Mouse (Mus musculus): Measurements from ENCODE around the gene Kcnj6. TPM values are rescaled to one million over a fixed set of nuclear protein-coding genes. Genes with fewer than 3 reads are reported as not detected.

Kcnj6 gene
- polyA plus RNA-seq, 1 experiment from 2014 or later = not detected

DNA sequence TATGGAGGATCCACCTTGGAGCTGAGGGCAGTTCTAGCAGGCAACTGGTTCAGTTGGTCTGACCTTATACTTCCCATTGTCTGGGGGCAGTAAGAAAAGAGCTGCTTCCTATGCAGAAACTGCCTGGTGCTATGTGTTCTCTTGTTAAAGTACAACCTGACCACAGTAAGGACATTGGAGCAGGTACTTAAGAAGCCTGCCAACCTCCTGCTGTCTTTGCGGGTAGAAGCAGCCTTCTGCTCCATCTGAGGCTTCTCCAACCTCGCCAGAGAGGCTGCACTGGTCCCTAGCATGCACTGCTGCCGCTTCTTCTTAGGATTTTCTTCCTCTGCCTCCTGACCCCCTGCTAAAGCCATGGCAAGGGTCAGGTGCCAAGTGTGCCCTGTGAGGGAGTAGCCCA lies 113.6 kb downstream of the Kcnj6 start:
- no peak for ATAC-seq (ENCODE audit: low read depth)
- WGBS = 66% methylated on average over 3 of the region's 3 CpGs

DNA sequence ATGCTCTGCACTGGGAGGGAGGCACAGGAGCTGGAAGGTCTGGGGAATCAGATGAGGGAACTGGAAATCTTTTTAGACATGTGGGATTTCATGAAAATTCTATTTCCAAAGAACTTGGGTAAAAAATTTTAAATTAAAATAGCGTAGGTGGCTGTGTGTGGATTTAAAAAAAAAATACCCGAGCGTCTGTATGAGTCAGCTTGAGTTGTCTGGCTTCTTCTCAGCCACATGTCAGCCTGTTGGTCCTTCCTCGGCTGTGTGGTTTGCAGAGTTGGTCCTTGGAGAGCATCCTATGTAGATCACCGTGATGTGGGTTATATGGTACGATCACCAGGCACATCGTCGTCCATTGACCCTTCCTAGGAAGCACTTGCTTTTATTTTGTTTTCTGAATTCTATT lies 114.3 kb downstream of the Kcnj6 start:
- H3K36me3 ChIP-seq (ENCODE audit: control insufficient read depth, insufficient read depth, low read length) = no peaks in the 10 kb centered on the region
- no peaks in the 10 kb centered on the region for H3K4me1 ChIP-seq (ENCODE audit: control insufficient read depth, insufficient read depth, low read length)
- ATAC-seq (ENCODE audit: low read depth) (no peak), DNase-seq (ENCODE audit: low spot score) (no peak)
- no peak overlapping the region for H3K4me2 ChIP-seq (ENCODE audit: low read depth, low read length)
- H3K27ac ChIP-seq (replicated peaks; ENCODE audit: low read depth, low read length) = no peak overlapping the region
- H3K9ac ChIP-seq (ENCODE audit: low read depth, low read length) = no peak overlapping the region
- no peak overlapping the region for H3K4me3 ChIP-seq (ENCODE audit: low read depth, low read length)
- H3K9me3 ChIP-seq (ENCODE audit: control insufficient read depth, low read length) = no peaks in the 10 kb centered on the region
- 75% methylated on average over 8 of the region's 8 CpGs for WGBS
- H3K27me3 ChIP-seq (replicated peaks; ENCODE audit: control insufficient read depth, insufficient read depth, low read length) = no peaks in the 10 kb centered on the region

More for the DNA sequence above, 113.6 kb downstream of the Kcnj6 start:
- Histone ChIP-seq H3K4me3 (ENCODE audit: low read depth, low read length) (no peak overlapping the region), H3K36me3 (ENCODE audit: control insufficient read depth, insufficient read depth, low read length) (no peaks in the 10 kb centered on the region), H3K4me2 (ENCODE audit: low read depth, low read length) (no peak overlapping the region), H3K9me3 (ENCODE audit: control insufficient read depth, low read length) (no peaks in the 10 kb centered on the region), H3K9ac (ENCODE audit: low read depth, low read length) (no peak overlapping the region), H3K27me3 (replicated peaks; ENCODE audit: control insufficient read depth, insufficient read depth, low read length) (no peaks in the 10 kb centered on the region), H3K4me1 (ENCODE audit: control insufficient read depth, insufficient read depth, low read length) (no peaks in the 10 kb centered on the region), H3K27ac (replicated peaks; ENCODE audit: low read depth, low read length) (no peak overlapping the region)
- DNase-seq (ENCODE audit: low spot score) = no peak

DNA sequence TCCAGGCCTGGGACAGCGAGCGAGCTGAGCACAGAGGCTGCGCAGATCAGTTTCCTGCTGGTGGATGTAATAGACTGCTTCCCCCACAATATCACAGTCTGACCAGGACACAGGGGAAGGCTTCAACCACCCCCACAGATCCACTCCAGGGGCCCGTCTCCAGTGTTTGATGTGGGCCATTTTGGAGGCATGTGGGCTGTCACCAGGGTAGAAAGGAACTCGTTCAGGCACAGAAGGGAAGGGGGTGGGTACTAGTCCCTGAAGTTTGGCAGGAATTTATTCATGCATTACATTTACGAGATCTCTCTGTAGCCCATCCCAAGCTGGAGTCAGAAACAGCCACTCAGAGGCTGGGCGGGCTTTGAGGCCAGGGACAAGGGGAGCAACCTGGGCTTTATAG lies 115.4 kb downstream of the Kcnj6 start:
- ATAC-seq (ENCODE audit: low read depth) (no peak), DNase-seq (ENCODE audit: low spot score) (no peak)
- no peak overlapping the region for H3K9ac ChIP-seq (ENCODE audit: low read depth, low read length)
- H3K27ac ChIP-seq (replicated peaks; ENCODE audit: low read depth, low read length) = no peak overlapping the region
- H3K4me2 ChIP-seq (ENCODE audit: low read depth, low read length) = no peak overlapping the region
- H3K36me3 ChIP-seq (ENCODE audit: control insufficient read depth, insufficient read depth, low read length) = no peaks in the 10 kb centered on the region
- no peak overlapping the region for H3K4me3 ChIP-seq (ENCODE audit: low read depth, low read length)
- H3K27me3 ChIP-seq (replicated peaks; ENCODE audit: control insufficient read depth, insufficient read depth, low read length) = no peaks in the 10 kb centered on the region
- no peaks in the 10 kb centered on the region for H3K9me3 ChIP-seq (ENCODE audit: control insufficient read depth, low read length)
- WGBS = 61% methylated on average over 7 of the region's 7 CpGs
- H3K4me1 ChIP-seq (ENCODE audit: control insufficient read depth, insufficient read depth, low read length) = no peaks in the 10 kb centered on the region

DNA sequence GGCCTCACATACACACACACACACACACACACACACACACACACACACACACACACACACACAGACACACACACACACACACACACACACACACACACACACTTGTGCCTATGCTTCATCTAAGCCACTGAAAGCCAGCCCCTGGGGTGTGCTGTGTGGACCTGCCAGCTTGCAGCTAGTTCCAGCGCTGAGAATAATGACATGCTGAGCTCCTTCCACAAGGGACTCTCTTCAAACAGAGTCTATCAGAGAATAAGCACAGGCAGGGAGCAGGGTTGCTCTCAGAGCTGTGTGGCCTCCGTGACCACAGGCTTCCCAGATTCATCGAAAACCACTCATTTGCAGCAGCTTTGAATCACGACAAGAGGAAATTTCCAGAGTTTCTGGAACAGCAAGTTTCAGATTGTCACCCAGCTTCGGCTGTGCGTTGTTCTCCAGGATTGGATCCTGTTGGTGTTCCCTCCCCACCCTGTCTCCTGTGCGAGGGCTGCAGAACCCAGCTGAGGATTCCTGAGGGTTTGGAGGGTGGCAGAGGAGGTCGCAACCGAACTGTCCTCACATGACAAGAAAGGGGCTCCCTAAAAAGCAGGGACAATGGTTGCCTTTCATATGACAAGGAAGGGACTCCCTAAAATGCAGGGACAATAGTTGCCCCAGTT lies 124.8 kb downstream of the Kcnj6 start:
- Histone ChIP-seq H3K4me1 (ENCODE audit: control insufficient read depth, insufficient read depth, low read length) (no peaks in the 10 kb centered on the region), H3K27me3 (replicated peaks; ENCODE audit: control insufficient read depth, insufficient read depth, low read length) (no peaks in the 10 kb centered on the region), H3K9ac (ENCODE audit: low read depth, low read length) (no peak overlapping the region), H3K4me2 (ENCODE audit: low read depth, low read length) (no peak overlapping the region), H3K4me3 (ENCODE audit: low read depth, low read length) (no peak overlapping the region), H3K36me3 (ENCODE audit: control insufficient read depth, insufficient read depth, low read length) (no peaks in the 10 kb centered on the region), H3K27ac (replicated peaks; ENCODE audit: low read depth, low read length) (no peak overlapping the region), H3K9me3 (ENCODE audit: control insufficient read depth, low read length) (no peaks in the 10 kb centered on the region)
- ATAC-seq (ENCODE audit: low read depth) (no peak), DNase-seq (ENCODE audit: low spot score) (no peak)
- 33% methylated on average over 9 of the region's 9 CpGs for WGBS

DNA sequence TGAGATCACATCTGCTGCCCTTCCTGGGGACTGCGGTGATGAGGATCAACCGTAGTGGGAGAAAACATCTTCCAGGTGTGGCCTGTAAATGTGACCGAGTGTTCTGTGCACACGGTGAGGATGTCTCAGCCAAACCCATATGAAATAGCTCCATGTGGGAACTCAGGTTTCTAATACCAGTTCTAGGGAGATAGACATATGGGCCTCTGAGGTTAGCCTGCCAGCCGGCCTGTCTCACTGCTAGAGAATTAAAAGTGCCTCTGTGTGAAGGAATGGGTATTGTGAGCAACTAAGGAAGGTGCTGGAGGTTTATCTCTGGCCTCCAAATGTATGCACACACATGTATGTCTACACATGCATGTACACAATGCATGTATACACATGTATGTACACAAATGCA lies 129.1 kb downstream of the Kcnj6 start:
- Histone ChIP-seq H3K4me3 (ENCODE audit: low read depth, low read length) (no peak overlapping the region), H3K9ac (ENCODE audit: low read depth, low read length) (no peak overlapping the region), H3K27me3 (replicated peaks; ENCODE audit: control insufficient read depth, insufficient read depth, low read length) (no peaks in the 10 kb centered on the region), H3K9me3 (ENCODE audit: control insufficient read depth, low read length) (no peaks in the 10 kb centered on the region), H3K27ac (replicated peaks; ENCODE audit: low read depth, low read length) (no peak overlapping the region), H3K36me3 (ENCODE audit: control insufficient read depth, insufficient read depth, low read length) (no peaks in the 10 kb centered on the region), H3K4me2 (ENCODE audit: low read depth, low read length) (no peak overlapping the region), H3K4me1 (ENCODE audit: control insufficient read depth, insufficient read depth, low read length) (no peaks in the 10 kb centered on the region)
- no peak for DNase-seq (ENCODE audit: low spot score)
- no peak for ATAC-seq (ENCODE audit: low read depth)
- 47% methylated on average over 5 of the region's 5 CpGs for WGBS

DNA sequence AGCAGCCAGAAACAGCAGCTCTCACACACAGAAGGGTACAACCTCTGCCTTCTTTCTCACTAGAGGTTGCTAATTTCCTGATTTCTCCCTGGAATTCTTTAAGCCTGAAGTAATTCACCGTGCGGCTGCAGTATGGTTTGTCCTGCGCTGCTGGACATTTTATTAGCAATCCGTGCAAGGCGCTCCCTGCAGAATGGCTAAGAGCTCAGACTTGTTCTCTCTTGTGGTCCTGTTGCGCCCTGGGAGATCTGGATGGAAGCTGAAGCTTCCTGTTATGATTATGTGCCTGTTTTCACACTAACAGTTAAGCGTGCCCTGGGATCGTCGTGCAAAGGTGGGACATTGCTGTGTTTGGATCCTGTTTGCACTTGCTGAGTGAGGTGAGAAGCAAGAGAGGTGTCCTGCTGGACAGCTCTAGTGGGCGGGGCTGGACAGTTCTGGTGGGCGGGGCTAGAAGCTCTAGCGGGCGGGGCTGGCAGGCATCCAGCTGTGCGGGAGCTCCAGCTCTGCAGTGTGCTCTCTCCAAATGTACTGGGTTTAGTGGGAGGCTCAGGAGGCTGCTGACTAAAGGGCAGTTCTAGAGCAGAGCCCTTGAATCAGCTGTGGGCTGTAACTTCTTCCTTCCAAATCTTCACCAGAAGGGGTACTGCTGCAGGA lies 131.1 kb downstream of the Kcnj6 start:
- no peaks in the 10 kb centered on the region for H3K9me3 ChIP-seq (ENCODE audit: control insufficient read depth, low read length)
- H3K4me3 ChIP-seq (ENCODE audit: low read depth, low read length) = no peak overlapping the region
- ATAC-seq (ENCODE audit: low read depth) (0 out of 2 replicates have a peak, but pooled peaks have one; percentile 22), DNase-seq (ENCODE audit: low spot score) (peak; percentile 49)
- H3K27me3 ChIP-seq (replicated peaks; ENCODE audit: control insufficient read depth, insufficient read depth, low read length) = no peaks in the 10 kb centered on the region
- no peak overlapping the region for H3K9ac ChIP-seq (ENCODE audit: low read depth, low read length)
- H3K4me2 ChIP-seq (ENCODE audit: low read depth, low read length) = no peak overlapping the region
- WGBS = 42% methylated on average over 13 of the region's 14 CpGs
- H3K27ac ChIP-seq (replicated peaks; ENCODE audit: low read depth, low read length) = no peak overlapping the region
- H3K4me1 ChIP-seq (ENCODE audit: control insufficient read depth, insufficient read depth, low read length) = no peaks in the 10 kb centered on the region
- H3K36me3 ChIP-seq (ENCODE audit: control insufficient read depth, insufficient read depth, low read length) = no peaks in the 10 kb centered on the region

DNA sequence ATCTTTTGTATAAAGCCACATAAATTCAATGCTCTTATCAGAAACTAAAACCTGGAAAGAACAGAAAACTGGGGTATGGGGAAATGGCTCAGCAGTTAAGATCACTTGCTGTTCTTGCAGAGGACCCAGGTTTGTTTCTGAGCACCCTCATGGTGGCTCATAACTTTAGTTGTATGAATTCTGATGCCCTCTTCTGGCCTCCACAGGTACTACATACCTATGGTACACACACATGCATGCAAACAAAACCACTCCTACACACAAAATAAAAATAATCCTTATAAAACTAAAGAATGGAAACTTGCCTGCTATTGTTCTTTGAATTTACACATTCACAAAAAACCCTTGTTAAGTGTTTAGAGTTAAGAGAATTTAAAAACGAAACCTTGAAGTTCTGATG lies 131.7 kb downstream of the Kcnj6 start:
- DNase-seq (ENCODE audit: low spot score) = no peak
- no peaks in the 10 kb centered on the region for H3K27me3 ChIP-seq (replicated peaks; ENCODE audit: control insufficient read depth, insufficient read depth, low read length)
- ATAC-seq (ENCODE audit: low read depth) = no peak
- no peaks in the 10 kb centered on the region for H3K4me1 ChIP-seq (ENCODE audit: control insufficient read depth, insufficient read depth, low read length)
- no peak overlapping the region for H3K4me3 ChIP-seq (ENCODE audit: low read depth, low read length)
- no peak overlapping the region for H3K4me2 ChIP-seq (ENCODE audit: low read depth, low read length)
- no peaks in the 10 kb centered on the region for H3K9me3 ChIP-seq (ENCODE audit: control insufficient read depth, low read length)
- H3K27ac ChIP-seq (replicated peaks; ENCODE audit: low read depth, low read length) = no peak overlapping the region
- H3K36me3 ChIP-seq (ENCODE audit: control insufficient read depth, insufficient read depth, low read length) = no peaks in the 10 kb centered on the region
- no peak overlapping the region for H3K9ac ChIP-seq (ENCODE audit: low read depth, low read length)
- 86% methylated on average over 1 of the region's 1 CpGs for WGBS

DNA sequence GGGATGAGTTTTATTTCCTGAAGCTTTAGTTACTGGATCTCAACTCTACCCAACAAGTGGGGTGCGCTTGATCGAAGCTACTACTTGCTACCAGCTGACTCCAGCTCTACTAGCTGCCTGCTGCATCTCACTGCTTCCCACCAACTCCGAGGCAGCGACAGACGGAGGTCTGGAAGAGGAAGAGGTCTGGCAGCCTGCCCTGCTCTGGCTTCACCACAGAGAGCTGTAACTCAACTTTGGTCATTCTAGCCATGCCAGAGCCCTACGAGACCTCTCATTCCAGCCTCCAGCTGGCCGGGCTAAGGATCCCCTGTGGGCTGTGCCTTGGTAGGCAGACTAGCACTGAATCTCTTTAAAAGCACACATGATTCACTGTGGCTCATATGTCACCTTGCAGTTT lies 132.4 kb downstream of the Kcnj6 start:
- Histone ChIP-seq H3K9ac (ENCODE audit: low read depth, low read length) (no peak overlapping the region), H3K4me1 (ENCODE audit: control insufficient read depth, insufficient read depth, low read length) (no peaks in the 10 kb centered on the region), H3K36me3 (ENCODE audit: control insufficient read depth, insufficient read depth, low read length) (no peaks in the 10 kb centered on the region), H3K9me3 (ENCODE audit: control insufficient read depth, low read length) (no peaks in the 10 kb centered on the region), H3K4me2 (ENCODE audit: low read depth, low read length) (no peak overlapping the region), H3K27ac (replicated peaks; ENCODE audit: low read depth, low read length) (no peak overlapping the region), H3K27me3 (replicated peaks; ENCODE audit: control insufficient read depth, insufficient read depth, low read length) (no peaks in the 10 kb centered on the region), H3K4me3 (ENCODE audit: low read depth, low read length) (no peak overlapping the region)
- no peak for ATAC-seq (ENCODE audit: low read depth)
- no peak for DNase-seq (ENCODE audit: low spot score)
- 87% methylated on average over 7 of the region's 7 CpGs for WGBS

DNA sequence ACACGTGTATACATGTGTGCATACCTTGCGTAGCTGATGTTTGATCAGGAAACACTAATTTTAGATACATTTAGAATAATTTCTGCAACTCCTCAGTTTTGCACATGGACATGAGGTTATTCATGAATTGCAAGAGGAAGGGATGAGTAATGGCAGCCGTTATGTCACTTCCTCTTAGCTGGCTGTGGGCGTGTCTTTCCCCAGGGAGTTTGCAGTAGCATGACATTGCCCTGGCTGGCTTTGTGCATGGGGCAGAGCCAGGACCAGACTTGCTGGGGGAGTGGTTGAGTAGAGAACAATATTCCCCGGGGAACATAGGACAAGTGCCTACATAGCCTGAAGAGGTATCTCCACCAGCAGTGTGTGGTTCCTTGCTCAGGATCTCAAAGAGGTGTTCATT lies 134.0 kb downstream of the Kcnj6 start:
- H3K9me3 ChIP-seq (ENCODE audit: control insufficient read depth, low read length) = no peaks in the 10 kb centered on the region
- no peak for ATAC-seq (ENCODE audit: low read depth)
- WGBS = 88% methylated on average over 5 of the region's 5 CpGs

More for the DNA sequence above, 134.0 kb downstream of the Kcnj6 start:
- no peak overlapping the region for H3K9ac ChIP-seq (ENCODE audit: low read depth, low read length)
- H3K27ac ChIP-seq (replicated peaks; ENCODE audit: low read depth, low read length) = no peak overlapping the region
- H3K36me3 ChIP-seq (ENCODE audit: control insufficient read depth, insufficient read depth, low read length) = no peaks in the 10 kb centered on the region
- H3K4me2 ChIP-seq (ENCODE audit: low read depth, low read length) = no peak overlapping the region
- no peak for DNase-seq (ENCODE audit: low spot score)
- H3K4me1 ChIP-seq (ENCODE audit: control insufficient read depth, insufficient read depth, low read length) = no peaks in the 10 kb centered on the region
- no peaks in the 10 kb centered on the region for H3K27me3 ChIP-seq (replicated peaks; ENCODE audit: control insufficient read depth, insufficient read depth, low read length)
- no peak overlapping the region for H3K4me3 ChIP-seq (ENCODE audit: low read depth, low read length)

All from embryonic facial prominence, embryonic 14.5 days (tissue).